Mouse (Mus musculus) midbrain, embryonic 13.5 days (tissue): ENCODE measurements at regions not wholly inside any gene's neighbourhood (a gene's known extent, or its start where the extent isn't known, plus 50 kb on each side); places are given as distances from the start of the nearest gene placed in this dataset.

Experiments used
- ATAC-seq: fragments of 200-750 bp; cut with Nextera tagmentation; 2 replicates; pipeline ENCODE4 v1.8.0; 2017; ENCODE audit warnings: mild to moderate bottlenecking, moderate TSS enrichment, moderate library complexity
- H3K27ac ChIP-seq: fragments of 300-500 bp; sonication (generic); 2 replicates; pipeline ENCODE4 v1.5.1; 2015; ENCODE audit warnings: inconsistent platforms, mild to moderate bottlenecking, moderate library complexity
- H3K27me3 ChIP-seq: fragments of 300-500 bp; sonication (generic); 2 replicates; pipeline ENCODE4 v1.6.1; 2015; ENCODE audit warnings: mild to moderate bottlenecking, inconsistent platforms
- H3K36me3 ChIP-seq: fragments of 300-500 bp; sonication (generic); 2 replicates; pipeline ENCODE4 v1.6.1; 2015; ENCODE audit warnings: mild to moderate bottlenecking, inconsistent platforms
- H3K4me1 ChIP-seq: fragments of 300-500 bp; sonication (generic); replicated peaks from 2 replicates; pipeline ENCODE4 v1.6.1; 2015; ENCODE audit warnings: inconsistent platforms
- H3K4me2 ChIP-seq: fragments of 300-500 bp; sonication (generic); replicated peaks from 2 replicates; pipeline ENCODE4 v1.6.1; 2015; ENCODE audit warnings: moderate library complexity, mild to moderate bottlenecking, inconsistent platforms
- H3K4me3 ChIP-seq: fragments of 300-500 bp; sonication (generic); replicated peaks from 2 replicates; pipeline ENCODE4 v1.5.1; 2015; ENCODE audit warnings: mild to moderate bottlenecking, inconsistent platforms
- H3K9ac ChIP-seq: fragments of 300-500 bp; sonication (generic); replicated peaks from 2 replicates; pipeline ENCODE4 v1.6.1; 2015; ENCODE audit warnings: mild to moderate bottlenecking, inconsistent platforms
- H3K9me3 ChIP-seq: fragments of 300-500 bp; sonication (generic); 2 replicates; pipeline ENCODE4 v1.6.1; 2016; ENCODE audit warnings: mild to moderate bottlenecking, inconsistent platforms
- WGBS: fragments of 180-500 bp; shearing (Covaris S2); methylation state at CpG from one replicate; pipeline ENCODE4 v1.1.7; 2015; 5-methylcytosine and 5-hydroxymethylcytosine counted together

DNA sequence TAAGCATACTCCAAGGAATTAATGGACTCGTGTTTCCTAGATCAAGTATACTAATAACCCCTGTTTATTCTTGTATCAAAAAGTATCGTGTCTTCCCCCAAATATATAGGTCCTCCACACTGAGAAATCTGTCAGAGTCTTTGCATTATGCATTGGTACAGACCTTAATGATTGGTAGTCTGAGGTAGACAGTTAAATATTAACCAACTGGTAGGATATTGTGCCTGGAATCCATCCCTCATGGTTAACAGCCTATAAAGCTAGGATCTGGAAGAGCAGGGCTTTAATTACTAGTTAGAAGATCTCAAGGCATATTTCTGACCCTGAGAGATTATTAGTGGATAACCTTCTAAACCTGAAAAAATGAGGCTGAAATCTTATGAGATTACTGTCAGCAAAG lies 153.6 kb upstream of the Fam98a start:
- Histone ChIP-seq H3K4me3 (no peak overlapping the region), H3K27me3 (no peaks in the 10 kb centered on the region), H3K27ac (no peak overlapping the region), H3K4me2 (no peak overlapping the region), H3K4me1 (no peaks in the 10 kb centered on the region), H3K9ac (no peak overlapping the region), H3K36me3 (no peaks in the 10 kb centered on the region), H3K9me3 (no peaks in the 10 kb centered on the region)
- 82% methylated on average over 2 of the region's 2 CpGs for WGBS
- no peak for ATAC-seq

DNA sequence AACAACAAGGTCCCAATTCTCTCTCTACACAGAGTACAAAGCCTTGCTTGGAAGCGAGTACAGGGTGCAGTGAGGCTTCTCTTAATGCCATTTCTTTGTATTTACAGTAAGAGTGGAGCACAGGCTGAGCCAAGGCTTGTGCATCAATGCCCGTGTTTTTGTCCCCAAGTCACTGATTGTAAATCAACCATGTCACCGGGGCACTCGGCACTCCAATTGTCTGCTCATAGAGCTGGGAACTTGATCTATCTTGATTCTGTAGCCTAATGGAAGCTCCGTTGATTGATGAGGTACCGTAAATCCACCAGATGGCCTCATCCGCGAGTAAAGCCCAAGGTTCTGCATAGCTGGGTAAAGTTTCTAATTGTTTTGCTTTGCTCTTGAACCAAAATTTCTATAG lies 152.1 kb upstream of the Fam98a start:
- 89% methylated on average over 8 of the region's 8 CpGs for WGBS
- H3K36me3 ChIP-seq = no peaks in the 10 kb centered on the region
- H3K9ac ChIP-seq = no peak overlapping the region
- H3K27ac ChIP-seq = no peak overlapping the region
- ATAC-seq = no peak
- H3K27me3 ChIP-seq = no peaks in the 10 kb centered on the region
- H3K9me3 ChIP-seq = no peaks in the 10 kb centered on the region
- no peaks in the 10 kb centered on the region for H3K4me1 ChIP-seq
- no peak overlapping the region for H3K4me2 ChIP-seq
- no peak overlapping the region for H3K4me3 ChIP-seq

GRCm38 (mm10) chr17:75696729-75697103 lies 145.0 kb upstream of the Fam98a start:
- ATAC-seq = no peak
- 78% methylated on average over 3 of the region's 3 CpGs for WGBS
- H3K9ac ChIP-seq = no peak overlapping the region
- H3K4me2 ChIP-seq = no peak overlapping the region
- H3K4me1 ChIP-seq = no peaks in the 10 kb centered on the region
- H3K27ac ChIP-seq = no peak overlapping the region
- no peaks in the 10 kb centered on the region for H3K9me3 ChIP-seq
- H3K36me3 ChIP-seq = no peaks in the 10 kb centered on the region
- no peaks in the 10 kb centered on the region for H3K27me3 ChIP-seq
- no peak overlapping the region for H3K4me3 ChIP-seq

DNA sequence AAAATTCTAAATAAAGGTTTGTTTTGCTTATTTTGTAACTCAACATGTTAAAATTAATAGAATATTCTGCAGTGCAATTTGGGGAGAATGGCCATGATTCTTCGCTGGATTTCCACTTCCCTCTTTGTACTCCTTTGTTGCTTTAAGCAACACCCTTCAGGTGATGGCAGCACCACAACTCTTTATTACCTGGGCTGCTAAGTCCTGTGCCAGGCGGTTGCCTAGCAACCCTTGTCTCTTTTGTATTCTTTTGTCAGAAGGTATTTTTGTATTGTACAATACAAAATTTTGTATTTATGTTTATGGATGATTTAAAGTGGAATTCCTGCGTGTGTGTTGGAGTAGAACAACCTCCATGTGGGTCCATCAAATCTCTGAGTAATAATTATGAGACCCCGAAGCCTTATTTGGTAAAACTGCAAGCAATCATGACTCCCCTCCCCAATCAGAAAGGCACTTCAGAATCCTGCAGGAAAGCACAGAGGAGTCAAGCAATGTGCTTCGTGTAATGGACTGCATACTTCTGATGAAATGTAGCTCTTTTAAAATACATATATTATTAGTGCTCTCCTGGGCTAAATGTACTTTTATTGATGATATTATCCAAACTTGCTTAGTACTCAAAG lies 144.5 kb upstream of the Fam98a start:
- H3K9me3 ChIP-seq = no peaks in the 10 kb centered on the region
- H3K4me3 ChIP-seq = no peak overlapping the region
- ATAC-seq = no peak; the same call in 1 of the 2 replicates
- 78% methylated on average over 5 of the region's 5 CpGs for WGBS
- H3K9ac ChIP-seq = no peak overlapping the region
- H3K36me3 ChIP-seq = no peaks in the 10 kb centered on the region
- H3K4me2 ChIP-seq = no peak overlapping the region
- H3K27ac ChIP-seq = no peak overlapping the region
- H3K4me1 ChIP-seq = no peaks in the 10 kb centered on the region
- H3K27me3 ChIP-seq = no peaks in the 10 kb centered on the region

GRCm38 (mm10) chr17:75685927-75686326 lies 134.2 kb upstream of the Fam98a start:
- no peak overlapping the region for H3K4me3 ChIP-seq
- H3K9me3 ChIP-seq = no peaks in the 10 kb centered on the region
- H3K27me3 ChIP-seq = no peaks in the 10 kb centered on the region
- H3K9ac ChIP-seq = no peak overlapping the region
- H3K4me2 ChIP-seq = no peak overlapping the region
- no peaks in the 10 kb centered on the region for H3K36me3 ChIP-seq
- no peaks in the 10 kb centered on the region for H3K4me1 ChIP-seq
- no peak for ATAC-seq
- no peak overlapping the region for H3K27ac ChIP-seq

GRCm38 (mm10) chr17:75646982-75647381 lies 95.2 kb upstream of the Fam98a start:
- ATAC-seq = peak; percentile 79
- 59% methylated on average over 11 of the region's 11 CpGs for WGBS

DNA sequence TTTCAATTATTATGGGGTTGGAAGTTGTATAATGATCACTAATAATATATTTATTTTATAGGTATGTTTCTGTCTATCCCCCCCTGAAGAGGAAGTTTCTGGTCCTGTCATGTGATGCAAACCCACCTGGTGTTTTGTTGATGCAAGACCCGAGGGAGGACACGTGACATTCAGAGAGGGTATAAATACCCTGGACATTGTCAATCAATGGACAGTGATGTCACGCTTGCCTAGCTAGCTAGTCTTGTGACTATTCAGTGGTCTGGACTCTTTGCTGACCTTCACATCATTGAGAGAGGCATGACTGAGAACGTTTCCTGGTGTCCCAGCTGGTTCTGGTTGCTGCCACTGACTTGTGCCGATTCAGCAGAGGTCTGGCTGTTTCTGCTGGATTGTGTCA lies 93.0 kb upstream of the Fam98a start:
- Histone ChIP-seq H3K4me3 (no peak overlapping the region), H3K27me3 (no peaks in the 10 kb centered on the region), H3K4me2 (no peak overlapping the region), H3K9ac (no peak overlapping the region), H3K4me1 (peaks cover 13% of the 10 kb centered on the region), H3K27ac (no peak overlapping the region), H3K9me3 (no peaks in the 10 kb centered on the region), H3K36me3 (no peaks in the 10 kb centered on the region)
- 78% methylated on average over 5 of the region's 5 CpGs for WGBS
- ATAC-seq = no peak

More at GRCm38 (mm10) chr17:75646982-75647381, 95.2 kb upstream of the Fam98a start:
- Histone ChIP-seq H3K4me3 (no peak overlapping the region), H3K4me2 (no peak overlapping the region), H3K9me3 (no peaks in the 10 kb centered on the region), H3K36me3 (no peaks in the 10 kb centered on the region), H3K27ac (no peak overlapping the region), H3K9ac (no peak overlapping the region), H3K4me1 (peaks cover 3% of the 10 kb centered on the region; the same call in 1 of the 2 replicates), H3K27me3 (no peaks in the 10 kb centered on the region)

DNA sequence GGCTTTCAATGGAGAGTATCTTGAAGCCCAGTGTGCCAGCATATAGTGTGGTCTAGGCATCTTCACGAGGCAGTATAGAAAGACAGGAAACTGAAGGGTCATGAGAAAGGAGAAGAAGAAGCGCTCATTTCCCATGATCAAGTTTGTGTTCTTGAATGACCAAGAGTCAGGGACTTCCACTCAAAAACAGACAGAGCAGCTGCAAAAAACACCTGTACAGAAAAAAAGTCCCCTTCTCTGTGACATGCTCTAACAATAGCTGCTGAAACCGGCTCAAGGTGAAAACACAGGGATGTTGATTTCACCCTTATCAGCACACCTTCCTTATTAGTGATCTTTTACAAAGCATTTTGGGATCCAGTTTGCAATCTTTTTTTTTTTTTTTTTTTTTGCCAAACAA lies 90.6 kb upstream of the Fam98a start:
- H3K9me3 ChIP-seq = no peaks in the 10 kb centered on the region
- H3K36me3 ChIP-seq = no peaks in the 10 kb centered on the region
- H3K4me1 ChIP-seq = peaks cover 13% of the 10 kb centered on the region
- no peak overlapping the region for H3K9ac ChIP-seq
- no peak overlapping the region for H3K27ac ChIP-seq
- no peak overlapping the region for H3K4me2 ChIP-seq
- no peaks in the 10 kb centered on the region for H3K27me3 ChIP-seq
- 88% methylated on average over 3 of the region's 3 CpGs for WGBS
- no peak overlapping the region for H3K4me3 ChIP-seq
- ATAC-seq = no peak

DNA sequence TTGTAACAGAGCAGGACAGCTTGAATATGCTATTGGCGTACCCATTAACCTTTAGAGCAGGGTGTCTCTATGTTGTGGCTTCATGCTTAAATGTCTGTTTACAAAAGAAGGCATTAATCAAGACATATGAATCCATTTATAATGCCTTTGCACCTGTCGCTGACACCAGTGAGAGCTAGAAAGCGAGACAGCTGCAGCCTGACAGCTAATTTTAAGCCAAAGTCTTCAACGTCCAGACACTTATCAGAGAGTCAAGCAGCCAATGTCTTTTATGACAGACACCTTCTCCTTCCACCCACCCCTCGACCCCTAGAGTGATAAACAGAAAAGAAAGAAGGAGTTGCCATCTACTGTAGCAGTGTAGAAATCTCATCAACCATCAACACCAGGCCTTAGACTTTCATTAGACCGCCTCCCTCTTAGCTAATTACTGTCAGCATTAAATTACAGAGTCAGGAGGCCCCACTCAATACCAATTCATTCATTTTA lies 89.3 kb upstream of the Fam98a start:
- ATAC-seq = peak; percentile 68
- Histone ChIP-seq H3K9me3 (no peaks in the 10 kb centered on the region), H3K27ac (no peak overlapping the region), H3K27me3 (no peaks in the 10 kb centered on the region), H3K4me1 (peaks cover 10% of the 10 kb centered on the region), H3K9ac (no peak overlapping the region), H3K36me3 (no peaks in the 10 kb centered on the region), H3K4me2 (no peak overlapping the region), H3K4me3 (no peak overlapping the region)
- 38% methylated on average over 6 of the region's 6 CpGs for WGBS

DNA sequence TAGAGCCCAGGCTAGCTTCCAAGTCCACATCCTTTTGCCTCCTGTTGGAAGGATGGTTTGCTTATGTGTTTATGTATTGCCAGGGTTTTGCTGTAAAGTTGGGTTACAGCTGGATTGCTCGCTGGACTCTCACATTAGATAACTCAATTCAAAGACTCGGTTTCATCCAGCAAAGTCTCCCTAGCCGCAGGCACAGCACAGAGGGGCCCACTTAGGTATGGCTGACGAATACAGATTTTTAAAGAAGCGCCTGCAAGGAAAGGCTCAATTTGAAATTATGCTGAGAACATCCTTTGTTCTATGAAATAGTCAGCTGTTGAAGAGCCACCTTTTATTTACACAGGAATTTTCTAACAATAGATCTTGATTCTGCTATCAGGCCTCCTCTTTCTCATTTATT lies 88.8 kb upstream of the Fam98a start:
- Histone ChIP-seq H3K36me3 (no peaks in the 10 kb centered on the region), H3K9me3 (no peaks in the 10 kb centered on the region), H3K9ac (no peak overlapping the region), H3K27ac (peak overlapping the region; percentile 44; the same call in 1 of the 2 replicates), H3K4me2 (no peak overlapping the region), H3K4me3 (no peak overlapping the region), H3K4me1 (peaks cover 10% of the 10 kb centered on the region), H3K27me3 (no peaks in the 10 kb centered on the region)
- peak; percentile 67; the same call in 1 of the 2 replicates for ATAC-seq
- 43% methylated on average over 5 of the region's 5 CpGs for WGBS

GRCm38 (mm10) chr17:75629857-75630256 lies 78.1 kb upstream of the Fam98a start:
- no peak for ATAC-seq
- WGBS = 81% methylated on average over 4 of the region's 4 CpGs
- H3K4me1 ChIP-seq = no peaks in the 10 kb centered on the region

GRCm38 (mm10) chr17:75619472-75619871 lies 67.7 kb upstream of the Fam98a start:
- no peaks in the 10 kb centered on the region for H3K9me3 ChIP-seq
- H3K4me3 ChIP-seq = no peak overlapping the region
- 69% methylated on average over 3 of the region's 3 CpGs for WGBS
- H3K9ac ChIP-seq = no peak overlapping the region
- no peak for ATAC-seq
- no peak overlapping the region for H3K4me2 ChIP-seq
- no peaks in the 10 kb centered on the region for H3K27me3 ChIP-seq
- no peak overlapping the region for H3K27ac ChIP-seq
- no peaks in the 10 kb centered on the region for H3K36me3 ChIP-seq
- H3K4me1 ChIP-seq = no peaks in the 10 kb centered on the region

More at GRCm38 (mm10) chr17:75629857-75630256, 78.1 kb upstream of the Fam98a start:
- H3K9me3 ChIP-seq = no peaks in the 10 kb centered on the region
- no peaks in the 10 kb centered on the region for H3K27me3 ChIP-seq
- no peaks in the 10 kb centered on the region for H3K36me3 ChIP-seq
- no peak overlapping the region for H3K9ac ChIP-seq
- H3K4me2 ChIP-seq = no peak overlapping the region
- no peak overlapping the region for H3K4me3 ChIP-seq
- no peak overlapping the region for H3K27ac ChIP-seq

GRCm38 (mm10) chr17:75618514-75618913 lies 66.8 kb upstream of the Fam98a start:
- WGBS = 94% methylated on average over 3 of the region's 3 CpGs

More at GRCm38 (mm10) chr17:75618514-75618913, 66.8 kb upstream of the Fam98a start:
- no peaks in the 10 kb centered on the region for H3K9me3 ChIP-seq
- H3K4me3 ChIP-seq = no peak overlapping the region
- H3K27me3 ChIP-seq = no peaks in the 10 kb centered on the region
- no peak overlapping the region for H3K27ac ChIP-seq
- no peaks in the 10 kb centered on the region for H3K36me3 ChIP-seq
- no peak overlapping the region for H3K4me2 ChIP-seq
- no peak for ATAC-seq
- H3K4me1 ChIP-seq = no peaks in the 10 kb centered on the region
- no peak overlapping the region for H3K9ac ChIP-seq
